Mouse (Mus musculus): ENCODE results near the gene Eme2. TPM values are rescaled to one million over a fixed set of nuclear protein-coding genes. Genes with fewer than 3 reads are reported as not detected.
"Not testable (repeated sequence)": the region's sequence is repeated elsewhere in the genome, so short reads cannot be mapped to it uniquely, and the experiment has no call there.

Eme2 gene
- 10 to 100 TPM; 36.2 to 36.4 TPM for total RNA-seq (2021)

DNA sequence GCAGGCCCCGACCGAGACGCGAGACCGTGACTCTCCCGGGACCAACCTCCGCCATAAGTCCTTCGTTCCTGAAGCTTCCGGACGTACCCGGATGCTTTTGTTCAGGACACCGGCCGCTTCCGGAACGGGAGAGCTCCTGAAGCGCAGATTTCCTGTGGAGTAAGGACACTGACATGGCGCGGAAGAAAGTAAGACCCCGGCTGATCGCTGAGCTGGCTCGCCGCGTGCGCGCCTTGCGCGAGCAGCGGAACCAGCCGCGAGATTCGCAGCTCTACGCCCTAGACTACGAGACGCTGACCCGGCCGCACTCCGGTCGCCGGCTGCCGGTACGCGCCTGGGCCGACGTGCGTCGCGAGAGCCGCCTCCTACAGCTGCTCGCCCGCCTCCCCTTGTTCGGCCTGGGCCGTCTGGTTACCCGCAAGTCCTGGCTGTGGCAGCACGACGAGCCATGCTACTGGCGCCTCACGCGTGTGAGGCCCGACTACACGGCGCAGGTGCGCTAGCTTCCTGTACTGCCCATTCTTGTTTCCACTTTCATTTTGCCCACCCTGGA lies at the start of gene Eme2, which contains the start of gene Mrps34:
Gene Eme2 (minus strand): TSS at position 93 of the 553 bp plus-strand sequence.
Gene Mrps34 (plus strand): TSS at position 122 of the 553 bp plus-strand sequence.
- DNase-seq = peak; percentile 81
- intact Hi-C loops (cut with DNase I) = no loop called here

DNA sequence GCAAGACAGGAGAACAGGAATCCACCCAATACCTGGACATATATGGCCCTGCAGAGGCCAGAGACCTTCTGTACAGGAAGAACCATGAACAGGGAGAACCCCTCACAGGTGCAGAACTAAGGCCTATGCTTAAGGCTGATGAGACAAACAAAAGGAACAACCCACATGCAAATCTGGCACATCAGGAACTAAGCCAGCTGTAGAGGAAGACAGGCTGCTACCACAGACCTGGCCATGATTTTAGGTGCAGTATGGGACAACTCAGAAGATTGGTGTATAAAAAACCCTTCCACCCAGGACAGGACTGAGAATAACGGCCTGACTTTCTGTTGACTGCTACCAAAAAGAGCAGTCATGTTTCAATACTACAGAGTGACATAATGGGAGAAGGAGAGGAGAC lies 48.7 kb upstream of the Eme2 start:
- intact Hi-C loops (cut with DNase I) = not testable (repeated sequence)

DNA sequence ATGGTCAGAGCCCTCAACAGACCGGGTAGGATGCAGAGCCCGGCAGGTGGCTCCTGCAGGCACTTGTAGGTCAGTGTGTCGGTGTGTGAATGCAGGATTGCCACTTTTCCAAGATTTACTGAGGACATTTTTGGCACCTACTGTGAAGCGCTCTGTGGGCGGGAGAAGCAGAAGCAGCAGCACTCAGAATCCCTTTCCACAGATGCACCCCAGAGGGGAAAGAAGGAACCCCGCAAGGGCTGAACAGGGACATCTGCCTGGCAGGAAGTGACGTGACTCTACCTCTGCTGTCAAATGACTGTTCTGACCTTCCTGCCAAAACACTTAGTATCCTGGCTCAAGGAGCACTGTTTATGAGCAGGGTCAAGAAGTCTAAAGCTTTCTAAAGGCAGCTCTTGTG lies 48.1 kb upstream of the Eme2 start:
- DNase-seq = no peak
- intact Hi-C loops (cut with DNase I) = no loop called here

More for the DNA sequence above, 48.7 kb upstream of the Eme2 start:
- DNase-seq = not testable (repeated sequence)

DNA sequence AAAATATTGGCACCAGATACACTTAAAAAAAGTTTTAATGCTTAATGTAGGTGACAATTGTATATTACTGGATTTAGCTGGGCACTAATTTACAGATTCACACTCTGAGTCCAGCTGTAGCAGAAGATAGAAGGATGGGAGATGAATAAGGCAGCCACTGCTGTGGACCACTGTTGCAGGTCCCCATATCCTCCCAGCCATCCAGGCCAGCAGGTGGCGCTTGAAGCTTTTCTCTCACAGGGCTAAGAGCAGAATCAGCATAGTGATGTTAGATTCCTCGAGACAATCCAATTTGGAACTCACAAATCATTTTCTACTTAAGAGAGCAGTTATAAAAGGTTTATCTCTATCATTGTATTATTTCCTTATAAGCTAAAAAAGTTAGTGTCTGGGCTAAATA lies 47.6 kb upstream of the Eme2 start:
- intact Hi-C loops (cut with DNase I) = not testable (repeated sequence)
- DNase-seq = peak; percentile 43

DNA sequence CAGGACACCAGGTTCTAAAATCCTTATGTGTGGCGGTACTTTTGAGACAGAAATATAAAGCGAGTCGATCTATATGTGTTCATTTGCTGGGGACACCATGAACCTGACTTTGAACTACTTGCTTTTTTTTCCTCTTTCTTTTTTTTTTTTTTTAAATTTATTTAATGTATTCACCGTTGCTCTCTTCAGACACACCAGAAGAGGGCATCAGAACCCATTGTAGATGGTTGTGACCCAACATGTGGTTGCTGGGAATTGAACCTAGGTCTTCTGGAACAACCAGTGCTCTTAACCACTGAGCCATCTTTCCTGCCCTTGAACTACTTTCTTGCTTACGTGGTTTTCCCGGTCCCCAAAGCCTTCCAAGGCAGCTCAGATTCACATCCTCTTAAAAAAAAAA lies 42.4 kb upstream of the Eme2 start:
- intact Hi-C loops (cut with DNase I) = no loop called here
- no peak for DNase-seq

DNA sequence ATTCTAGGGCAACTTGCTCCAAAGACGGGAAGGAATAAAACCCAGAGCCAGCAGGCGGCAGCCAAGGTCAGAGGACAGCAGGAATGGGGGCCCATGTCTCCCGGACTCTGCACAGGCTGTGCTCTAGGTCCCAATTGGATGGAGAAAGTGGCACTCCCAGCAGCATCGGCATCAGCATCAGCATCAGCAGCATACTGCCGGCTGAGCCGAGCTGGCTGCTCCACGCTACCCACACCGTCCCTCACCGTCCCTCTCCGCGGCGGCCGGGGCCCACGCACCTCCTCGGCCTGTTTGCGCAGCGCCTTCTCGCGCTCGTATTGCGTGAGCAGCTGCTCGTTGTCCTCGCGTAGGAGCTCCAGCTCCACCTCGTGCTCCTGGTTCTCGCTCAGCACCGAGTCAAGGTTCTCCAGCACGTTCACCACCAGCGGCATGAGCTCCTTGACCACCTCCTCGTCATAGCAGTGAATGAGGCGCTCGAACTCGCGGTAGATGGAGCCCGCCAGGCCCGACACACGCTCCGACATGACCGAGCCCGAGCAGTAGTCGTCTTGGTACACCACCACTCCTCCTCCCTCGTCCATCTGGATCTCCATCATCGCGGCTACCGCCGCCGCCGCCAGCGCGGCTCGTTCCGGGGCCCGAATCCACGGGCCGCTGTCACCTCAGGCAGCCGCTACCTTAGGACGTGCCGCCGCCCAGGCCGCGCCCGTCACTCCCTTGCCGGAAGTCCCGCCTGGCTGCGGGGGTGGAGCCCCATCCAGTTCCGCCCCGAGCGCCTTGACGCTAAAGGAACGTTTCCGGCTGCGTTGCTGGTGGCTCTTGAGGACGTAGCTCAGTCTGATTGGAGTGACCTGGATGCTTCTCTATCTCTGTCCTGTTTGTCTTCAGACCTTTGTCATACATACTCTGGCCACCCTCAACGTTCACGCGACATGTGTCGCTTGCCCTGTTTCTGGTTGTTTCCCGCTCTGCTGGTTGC lies 41.7 kb upstream of the Eme2 start, which contains the start of gene Mapk8ip3:
Gene Mapk8ip3 (minus strand): TSS at position 719 of the 979 bp plus-strand sequence.
- intact Hi-C loops (cut with DNase I) = no loop called here
- peak; percentile 95 for DNase-seq

DNA sequence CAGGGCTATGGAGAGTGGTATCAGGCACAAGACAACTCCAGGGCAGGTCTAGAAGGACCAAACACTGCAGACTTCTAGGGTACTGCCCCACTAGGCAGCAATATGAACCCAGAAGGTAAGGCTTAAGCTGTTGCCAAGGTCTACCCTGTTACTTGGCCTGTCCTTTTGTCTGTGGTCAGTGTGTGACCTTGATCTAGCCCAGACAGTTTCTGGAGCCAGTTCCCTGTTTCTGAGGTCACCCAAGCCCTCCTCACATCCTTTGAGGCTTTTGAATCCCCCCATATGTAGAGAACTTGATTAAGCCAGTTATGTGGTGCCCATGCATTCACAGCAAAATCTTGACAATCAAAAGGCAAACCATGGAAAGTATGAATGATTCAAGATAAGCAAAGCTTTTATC lies 40.8 kb upstream of the Eme2 start:
- no peak for DNase-seq
- intact Hi-C loops (cut with DNase I) = no loop called here

DNA sequence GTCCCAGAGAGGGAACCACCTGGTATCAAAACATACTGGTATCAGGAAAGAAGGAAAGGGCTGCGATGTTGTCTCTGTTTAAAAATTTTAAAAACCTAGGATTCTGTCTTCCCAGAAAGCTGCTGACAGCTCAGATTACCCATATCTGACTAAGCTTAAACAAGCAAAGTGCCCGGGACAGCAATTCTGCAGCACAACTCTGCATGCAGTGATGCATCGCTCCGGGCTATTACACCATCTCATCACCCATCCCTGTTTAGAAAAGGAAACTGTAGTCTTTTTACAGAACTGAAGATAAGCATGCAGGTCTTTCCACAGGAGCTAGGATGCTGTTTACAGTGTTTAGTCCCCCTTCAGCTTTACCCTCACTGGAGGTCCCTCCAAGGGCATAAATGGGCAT lies 40.0 kb upstream of the Eme2 start:
- no peak for DNase-seq
- intact Hi-C loops (cut with DNase I) = no loop called here

DNA sequence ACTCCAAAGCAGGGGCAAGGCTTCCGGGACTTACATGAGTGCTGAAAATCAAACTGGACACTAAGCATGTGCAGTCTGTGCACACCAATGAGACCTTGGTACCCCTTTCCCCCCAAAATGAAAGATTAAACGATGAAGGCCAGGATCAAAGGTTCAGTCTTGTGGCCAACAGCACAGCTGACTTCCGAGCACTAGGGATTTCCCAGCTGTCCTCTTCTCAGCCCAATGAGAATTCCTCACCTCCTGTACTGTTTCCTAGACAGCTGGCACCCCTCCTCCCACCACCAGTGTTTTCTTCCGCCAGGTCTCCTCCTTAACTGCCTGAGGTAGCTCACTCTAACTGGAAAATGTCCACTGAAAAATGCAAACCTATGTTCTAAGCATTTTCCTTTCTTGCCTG lies 38.3 kb upstream of the Eme2 start:
- intact Hi-C loops (cut with DNase I) = no loop called here
- DNase-seq = no peak

DNA sequence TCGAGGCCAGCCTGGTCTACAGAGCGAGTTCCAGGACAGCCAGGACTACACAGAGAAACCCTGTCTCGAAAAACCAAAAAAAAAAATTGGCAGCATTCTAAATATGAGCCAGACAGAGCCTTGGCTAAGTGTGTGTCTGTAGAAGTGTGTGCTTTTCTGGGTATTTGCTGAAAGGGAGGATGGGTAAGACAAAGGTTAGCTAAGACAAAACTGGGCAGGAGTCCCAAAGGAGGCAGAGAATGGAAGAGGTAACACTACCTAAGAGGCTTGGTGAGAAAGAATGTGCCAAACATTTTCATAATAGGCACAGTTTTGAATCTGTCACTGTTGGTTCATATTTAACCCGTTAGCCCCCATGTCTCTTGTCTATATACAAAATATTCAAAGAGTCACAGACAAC lies 37.5 kb upstream of the Eme2 start:
- intact Hi-C loops (cut with DNase I) = no loop called here

DNA sequence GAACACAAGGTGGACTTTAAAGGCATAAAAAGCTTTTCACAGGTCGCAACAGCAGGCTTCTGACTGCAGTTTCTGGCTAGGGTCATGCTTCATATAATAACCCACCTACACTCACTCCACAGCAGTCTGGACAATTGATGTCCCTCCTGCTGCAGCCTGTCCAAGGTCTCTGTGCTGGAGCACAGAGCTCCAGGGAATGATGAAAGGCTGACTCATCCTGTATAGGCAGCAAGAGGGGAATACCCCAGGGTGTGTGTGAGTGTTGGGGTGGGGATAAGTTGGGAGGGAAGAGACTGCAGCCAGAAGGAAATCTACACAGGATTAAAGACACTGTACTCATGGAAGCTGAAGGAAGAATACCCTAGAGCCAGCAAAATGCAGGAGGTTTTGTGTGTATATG lies 34.6 kb upstream of the Eme2 start:
- no peak for DNase-seq
- intact Hi-C loops (cut with DNase I) = no loop called here

More for the DNA sequence above, 37.5 kb upstream of the Eme2 start:
- no peak for DNase-seq

DNA sequence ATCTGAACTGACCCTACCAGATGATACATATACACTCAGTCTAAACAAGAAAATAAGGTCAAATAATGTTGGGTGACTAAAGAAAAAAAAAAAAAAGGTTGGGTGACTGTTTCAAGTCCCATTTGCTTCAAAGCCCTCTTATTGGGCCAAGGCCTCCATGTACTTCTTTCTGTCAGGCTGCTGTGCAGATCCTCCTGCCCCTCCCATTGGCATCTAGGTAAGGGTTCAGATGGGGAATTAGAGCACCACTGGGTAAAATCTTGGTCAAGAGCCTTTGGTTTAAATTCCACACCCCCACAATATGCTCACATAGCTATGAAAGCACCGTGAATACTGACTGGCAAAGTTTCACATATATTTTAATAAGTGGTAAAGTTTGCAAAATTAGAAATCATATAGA lies 28.4 kb upstream of the Eme2 start:
- intact Hi-C loops (cut with DNase I) = no loop called here
- DNase-seq = no peak

DNA sequence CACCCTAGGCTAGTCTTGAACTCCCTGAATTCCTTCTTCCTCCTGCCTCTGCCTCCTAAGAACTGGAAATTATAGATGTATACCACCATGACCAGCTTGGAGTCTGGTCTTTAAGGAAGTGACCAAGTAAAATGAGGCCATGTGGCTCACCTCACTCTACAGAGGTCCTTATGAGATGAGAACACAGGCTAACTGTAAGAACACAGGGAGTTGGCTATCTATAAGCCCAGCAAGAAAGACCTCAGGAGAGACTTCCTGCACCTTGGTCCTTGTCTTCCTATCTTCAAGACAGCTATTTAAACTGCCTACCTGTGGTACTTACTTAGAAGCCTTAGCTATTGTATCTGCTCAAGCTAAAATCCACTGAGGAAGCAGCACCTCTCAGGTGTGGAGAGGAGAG lies 19.1 kb upstream of the Eme2 start:
- intact Hi-C loops (cut with DNase I) = no loop called here
- DNase-seq = no peak

DNA sequence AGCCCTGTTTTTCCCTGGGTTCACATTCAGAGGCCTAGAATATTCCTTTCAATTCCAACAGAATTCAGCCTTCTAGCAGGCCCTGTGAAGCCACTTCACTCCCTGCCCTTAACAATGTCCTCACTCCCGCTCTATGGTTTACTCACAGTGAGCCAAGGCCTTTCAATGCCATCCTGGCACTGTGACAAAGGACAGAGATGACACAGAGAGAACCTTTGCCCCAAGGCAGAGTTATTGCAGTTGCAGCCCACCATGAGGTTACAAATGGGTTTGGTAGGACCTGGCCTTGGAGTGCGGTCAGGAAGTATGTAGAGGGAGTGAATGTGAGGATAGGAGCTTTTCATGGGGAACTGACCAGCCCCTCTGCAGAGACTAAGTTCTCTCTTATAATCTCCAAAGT lies 12.7 kb upstream of the Eme2 start:
- intact Hi-C loops (cut with DNase I) = no loop called here
- no peak for DNase-seq

DNA sequence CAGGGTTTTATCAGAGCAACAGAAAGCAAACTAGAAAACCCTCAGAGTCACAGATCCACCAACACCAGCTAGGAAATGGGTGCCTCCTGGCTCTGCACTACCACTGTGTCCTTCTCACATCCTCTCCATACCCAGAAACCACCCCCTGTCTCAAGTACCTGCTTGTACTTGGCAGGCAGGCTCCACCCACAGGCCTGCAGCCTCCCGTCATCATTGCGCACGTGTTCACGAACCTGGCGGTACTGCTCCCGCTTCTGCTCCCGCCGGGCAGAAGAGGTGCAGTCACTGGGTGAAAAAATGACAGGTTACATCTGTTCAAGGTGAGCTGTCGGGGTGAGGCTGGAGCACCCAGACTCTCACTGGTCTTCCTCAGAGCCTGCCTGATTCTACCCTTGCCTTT lies 8.9 kb upstream of the Eme2 start:
- intact Hi-C loops (cut with DNase I) = no loop called here
- DNase-seq = no peak

DNA sequence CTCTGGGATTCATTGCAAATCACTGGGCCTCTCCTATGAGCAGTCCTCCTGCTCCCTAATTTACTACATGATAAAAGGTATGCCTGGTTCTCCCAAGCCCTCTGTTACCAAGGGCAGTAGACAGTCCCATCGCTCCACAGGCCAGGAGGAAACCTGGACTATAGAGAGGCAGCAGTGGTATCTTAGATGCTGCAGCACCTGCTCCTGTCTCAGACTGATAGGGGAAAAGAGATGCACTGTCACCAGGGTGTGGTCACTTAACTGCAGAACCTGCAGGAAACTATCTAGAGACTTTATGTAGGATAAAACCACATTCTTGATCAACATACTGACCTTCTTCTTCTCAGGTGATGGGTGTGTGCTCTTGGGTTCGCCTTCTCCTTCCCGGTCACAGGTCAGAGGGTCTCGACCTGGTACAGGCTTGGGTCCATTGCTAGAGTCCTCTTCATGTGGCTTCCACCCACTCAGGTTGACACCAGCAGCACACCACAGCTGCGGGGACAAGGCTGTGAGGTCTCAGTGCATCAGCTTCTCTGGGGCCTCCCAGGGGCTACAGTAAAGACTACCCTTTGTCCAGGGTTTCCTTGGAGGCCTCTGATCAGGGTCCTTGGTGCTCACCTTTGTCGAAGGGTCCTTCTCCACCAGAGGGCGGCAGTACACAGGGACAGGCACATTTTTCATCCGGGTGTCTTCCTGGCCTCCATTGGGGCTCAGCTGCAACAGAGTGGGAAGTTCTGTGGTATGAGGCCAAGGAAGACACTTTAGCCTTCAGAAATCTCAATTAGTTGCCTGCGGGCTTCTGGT lies 8.0 kb upstream of the Eme2 start:
- intact Hi-C loops (cut with DNase I) = no loop called here
- no peak for DNase-seq

DNA sequence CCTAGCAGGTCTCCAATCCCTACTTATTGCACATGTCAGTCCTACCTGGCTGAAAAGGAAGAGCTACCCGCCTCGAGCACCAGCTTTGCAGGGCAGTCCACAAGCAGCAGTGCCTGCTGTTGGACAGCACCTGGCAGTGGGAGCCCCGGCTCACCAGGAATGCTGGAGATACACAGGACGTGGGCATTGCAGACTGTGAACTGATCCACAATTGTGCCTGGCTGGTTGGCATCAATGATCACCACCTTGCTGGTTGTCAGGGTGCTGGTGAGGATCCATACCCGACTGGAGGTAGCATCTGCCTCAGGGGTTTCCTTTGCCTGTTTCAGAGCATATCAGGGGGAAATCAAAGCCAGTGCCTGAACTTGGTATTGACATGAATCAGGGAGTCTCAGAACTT lies 7.2 kb upstream of the Eme2 start:
- intact Hi-C loops (cut with DNase I) = no loop called here

DNA sequence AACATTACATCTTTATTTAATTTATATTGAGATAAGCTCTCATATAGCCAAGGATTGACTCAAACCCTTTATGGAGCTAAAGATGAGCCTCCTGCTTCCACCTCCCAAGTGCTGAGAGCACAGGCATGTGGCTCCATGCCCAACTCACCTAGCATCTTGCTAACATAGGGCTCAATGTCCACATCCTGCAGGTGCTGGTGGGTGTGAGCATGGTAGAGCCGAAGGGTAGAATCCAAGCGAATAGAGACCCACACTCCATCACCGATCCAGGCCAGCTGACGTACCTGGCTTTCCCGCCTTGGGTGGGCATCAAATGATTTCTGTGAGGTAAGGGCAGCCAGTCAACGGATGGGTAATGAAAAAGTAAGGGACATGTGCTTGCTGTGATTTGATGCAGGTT lies 5.1 kb upstream of the Eme2 start:
- intact Hi-C loops (cut with DNase I) = no loop called here
- DNase-seq = no peak

More for the DNA sequence above, 7.2 kb upstream of the Eme2 start:
- no peak for DNase-seq

DNA sequence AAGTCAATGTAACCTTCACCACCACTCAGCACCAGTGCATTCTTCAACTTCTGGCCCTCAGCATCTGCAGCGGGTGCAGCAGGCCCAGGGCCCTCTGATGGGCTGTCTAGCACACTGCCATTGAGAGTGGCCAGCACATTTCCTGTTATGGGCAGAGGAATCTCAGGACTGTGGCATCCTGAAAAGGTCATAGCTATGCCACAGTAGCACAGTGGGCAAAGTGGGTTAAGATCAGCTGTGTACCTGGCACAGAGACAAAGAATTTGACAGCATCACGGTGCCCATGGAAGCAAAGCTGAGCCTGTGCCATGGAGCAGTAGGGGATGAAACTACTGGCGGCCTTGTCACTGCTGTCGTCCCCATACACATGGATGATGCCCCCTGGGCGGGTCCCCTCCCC lies 4.3 kb upstream of the Eme2 start:
- DNase-seq = no peak
- intact Hi-C loops (cut with DNase I) = no loop called here

DNA sequence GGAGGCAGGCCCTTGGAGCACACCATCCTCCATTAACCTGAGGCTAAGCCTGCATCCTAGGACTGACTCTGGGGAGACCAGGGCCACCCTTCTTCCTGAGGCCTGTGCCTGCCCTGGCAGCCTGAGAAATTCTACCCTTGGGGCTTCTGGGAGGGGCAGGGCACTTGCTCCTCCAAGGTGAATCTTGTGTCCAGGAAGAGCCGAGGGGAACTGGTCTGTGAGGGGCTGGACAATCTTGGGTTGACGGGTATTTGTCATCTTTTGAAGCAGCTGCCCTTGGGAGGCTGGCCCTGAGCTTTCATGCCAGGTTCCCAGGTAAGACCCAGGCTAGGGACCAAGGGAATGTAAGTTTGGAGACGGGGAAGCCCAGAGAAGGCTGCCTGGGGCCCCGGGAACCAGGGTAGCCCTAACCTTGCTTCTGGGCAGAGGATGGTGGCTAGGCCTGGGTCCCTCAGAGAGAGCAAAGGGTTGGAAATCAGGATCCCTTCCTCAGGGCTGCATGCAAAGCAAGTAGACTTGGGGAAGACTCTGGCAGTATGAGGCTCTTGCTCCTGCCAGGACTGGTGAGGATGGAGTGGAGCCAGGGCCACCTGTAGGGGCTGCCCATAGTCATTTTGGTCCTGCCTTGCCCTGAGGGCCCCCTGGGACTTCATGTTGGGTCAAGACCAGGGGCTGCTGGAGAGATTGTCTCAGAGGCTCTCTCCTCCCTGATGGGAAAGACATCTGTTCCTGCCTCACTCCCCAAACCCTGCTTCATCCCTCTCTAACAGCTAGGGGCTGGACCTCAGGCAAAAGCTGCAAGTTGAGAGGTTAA lies 3.4 kb upstream of the Eme2 start:
- intact Hi-C loops (cut with DNase I) = no loop called here
- DNase-seq = no peak

Measured in left cerebral cortex, postnatal 4 days (tissue).